Mouse (Mus musculus): ENCODE data around the gene Trim14. TPM values are rescaled to one million over a fixed set of nuclear protein-coding genes. Genes with fewer than 3 reads are reported as not detected.

The Trim14 gene
- polyA plus RNA-seq, 1 experiment from 2014 or later: 0.64 TPM

DNA sequence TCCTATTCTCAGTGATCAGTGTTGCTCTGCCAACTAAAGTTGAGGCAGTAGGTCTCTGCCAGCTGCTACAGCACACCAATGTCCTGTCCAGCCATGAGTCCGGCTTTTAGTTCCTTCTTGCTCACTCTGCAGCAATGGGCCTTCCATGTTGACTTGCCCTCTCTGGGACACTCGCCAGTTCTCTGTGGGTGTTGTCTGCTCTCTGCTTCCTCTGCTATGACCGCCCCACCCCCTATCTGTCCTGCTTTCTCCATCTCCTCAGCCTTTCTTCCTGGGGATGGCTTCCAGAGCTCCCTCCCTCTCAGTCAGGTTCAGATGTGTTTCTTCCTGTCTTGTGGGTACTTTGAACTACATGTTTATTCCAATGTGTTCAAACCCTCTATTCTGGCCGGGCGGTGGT, 48.6 kb downstream of the Trim14 start:
- Histone ChIP-seq H3K36me3 (replicated peaks) (peaks cover 8% of the 10 kb centered on the region), H3K27me3 (replicated peaks; ENCODE audit: low read depth, poor library complexity, severe bottlenecking) (no peaks in the 10 kb centered on the region), H3K9me3 (no peaks in the 10 kb centered on the region), H3K27ac (replicated peaks) (no peak overlapping the region), H3K4me1 (peaks cover 24% of the 10 kb centered on the region), H3K4me3 (no peak overlapping the region)
- DNase-seq (ENCODE audit: low spot score): no peak
- 93% methylated on average over 5 of the region's 5 CpGs for WGBS

DNA sequence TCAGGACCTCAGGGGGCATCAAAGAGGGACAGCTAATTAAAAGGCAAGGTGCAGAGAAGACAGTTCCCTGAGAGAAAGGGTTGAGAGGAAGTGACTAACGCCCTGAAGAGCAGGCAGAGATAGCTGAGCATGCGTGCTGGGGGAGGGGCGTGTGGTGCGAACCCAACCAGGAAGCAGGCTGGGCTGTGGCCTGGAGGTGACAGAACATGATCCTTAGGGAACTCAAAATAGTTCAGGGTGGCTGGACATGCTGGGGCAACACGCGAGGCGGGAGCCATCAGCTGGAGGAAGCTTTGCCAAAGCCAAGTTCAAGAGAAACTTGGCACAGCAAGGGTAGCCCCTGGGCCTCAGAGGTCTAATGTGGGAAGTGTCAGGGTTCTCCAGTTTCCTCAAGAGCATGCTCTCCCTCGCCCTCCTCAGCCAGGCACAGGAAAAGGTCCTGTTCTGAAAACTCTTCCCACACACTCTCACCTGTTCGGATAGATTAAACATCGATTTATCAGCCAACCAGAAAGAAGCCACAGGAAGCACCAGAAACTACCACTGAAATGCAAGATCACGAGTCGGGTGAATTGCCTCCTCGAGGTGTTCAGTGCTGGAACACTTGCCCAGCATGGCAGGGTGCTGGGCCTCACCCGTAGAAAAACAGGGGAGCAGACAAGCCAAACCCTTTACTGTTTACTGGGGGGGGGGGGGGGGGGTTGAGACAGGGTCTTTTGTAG, 50.1 kb downstream of the Trim14 start:
- Histone ChIP-seq H3K9me3 (no peaks in the 10 kb centered on the region), H3K4me3 (no peak overlapping the region), H3K36me3 (replicated peaks) (no peaks in the 10 kb centered on the region), H3K27me3 (replicated peaks; ENCODE audit: low read depth, poor library complexity, severe bottlenecking) (no peaks in the 10 kb centered on the region), H3K27ac (replicated peaks) (peak overlapping the region; percentile 30; the same call in 1 of the 2 replicates), H3K4me1 (peaks cover 24% of the 10 kb centered on the region)
- WGBS: 49% methylated on average over 14 of the region's 14 CpGs
- DNase-seq (ENCODE audit: low spot score): no peak

DNA sequence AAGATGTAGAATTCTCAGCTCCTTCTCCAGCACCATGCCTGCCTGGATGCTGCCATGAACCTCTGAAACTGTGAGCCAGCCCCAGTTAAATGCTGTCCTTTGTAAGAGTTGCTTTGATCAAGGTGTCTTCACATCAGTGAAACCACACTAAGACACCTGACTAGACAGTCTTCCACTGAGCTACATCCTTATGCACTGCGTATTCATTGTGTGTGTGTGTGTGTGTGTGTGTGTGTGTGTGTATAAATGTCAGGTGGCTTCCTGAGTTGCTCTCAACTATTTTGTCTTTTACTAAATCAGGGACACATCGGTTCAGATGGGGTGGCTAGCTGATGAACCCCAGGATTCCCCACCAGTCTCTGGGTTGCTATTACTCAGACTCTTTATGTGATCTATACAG, 56.9 kb downstream of the Trim14 start:
- Histone ChIP-seq H3K4me3 (no peak overlapping the region), H3K27me3 (replicated peaks; ENCODE audit: low read depth, poor library complexity, severe bottlenecking) (no peaks in the 10 kb centered on the region), H3K27ac (replicated peaks) (no peak overlapping the region), H3K36me3 (replicated peaks) (peaks cover 53% of the 10 kb centered on the region), H3K4me1 (no peaks in the 10 kb centered on the region), H3K9me3 (no peaks in the 10 kb centered on the region)
- no peak for DNase-seq (ENCODE audit: low spot score)
- 95% methylated on average over 2 of the region's 2 CpGs for WGBS

DNA sequence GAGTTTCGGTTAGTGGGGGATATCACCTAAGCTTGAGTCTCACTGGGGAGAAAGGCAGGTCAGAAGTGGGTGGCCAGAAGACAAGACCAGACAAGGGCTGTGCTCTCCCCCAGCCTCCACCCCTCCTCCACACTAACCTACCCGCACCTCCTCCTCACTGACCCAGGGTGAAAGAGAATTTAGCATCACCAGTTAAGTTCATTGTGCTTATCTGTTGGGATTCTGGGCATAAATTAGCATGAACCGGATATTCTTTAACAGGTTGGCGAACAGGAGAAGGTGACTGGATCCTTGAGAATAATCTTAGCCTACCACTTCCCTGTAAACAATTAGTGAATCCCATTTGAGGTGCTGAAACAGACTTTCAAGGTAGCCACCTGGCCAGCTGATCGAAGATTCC, 60.8 kb downstream of the Trim14 start:
- Histone ChIP-seq H3K27me3 (replicated peaks; ENCODE audit: low read depth, poor library complexity, severe bottlenecking) (no peaks in the 10 kb centered on the region), H3K4me1 (no peaks in the 10 kb centered on the region), H3K36me3 (replicated peaks) (peaks cover 93% of the 10 kb centered on the region), H3K27ac (replicated peaks) (no peak overlapping the region), H3K4me3 (no peak overlapping the region), H3K9me3 (no peaks in the 10 kb centered on the region)
- no peak for DNase-seq (ENCODE audit: low spot score)
- 93% methylated on average over 5 of the region's 5 CpGs for WGBS

DNA sequence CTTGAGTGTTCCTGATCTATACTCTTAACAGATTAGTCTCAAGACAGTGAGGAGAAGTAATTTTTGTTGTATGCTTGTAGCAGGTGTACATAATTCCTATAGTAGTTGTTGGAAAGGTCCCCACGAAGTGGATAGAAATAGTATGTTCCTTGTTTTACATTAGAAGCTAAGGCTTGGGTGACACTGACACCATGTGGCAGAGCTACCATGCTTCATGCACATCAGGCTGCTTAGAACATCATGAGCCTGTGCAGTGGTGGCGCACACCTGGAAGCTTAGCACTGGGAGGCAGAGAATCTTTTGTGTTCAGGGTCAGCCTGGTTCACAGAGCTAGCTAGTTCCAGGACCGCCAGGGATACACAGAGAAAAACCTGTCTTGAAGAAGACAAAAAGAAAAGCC, 70.2 kb downstream of the Trim14 start:
- Histone ChIP-seq H3K4me1 (no peaks in the 10 kb centered on the region), H3K36me3 (replicated peaks) (peaks cover 100% of the 10 kb centered on the region), H3K9me3 (no peaks in the 10 kb centered on the region), H3K27ac (replicated peaks) (no peak overlapping the region), H3K4me3 (no peak overlapping the region), H3K27me3 (replicated peaks; ENCODE audit: low read depth, poor library complexity, severe bottlenecking) (no peaks in the 10 kb centered on the region)
- 92% methylated on average over 3 of the region's 3 CpGs for whole genome bisulfite sequencing
- no peak for DNase-seq (ENCODE audit: low spot score)

DNA sequence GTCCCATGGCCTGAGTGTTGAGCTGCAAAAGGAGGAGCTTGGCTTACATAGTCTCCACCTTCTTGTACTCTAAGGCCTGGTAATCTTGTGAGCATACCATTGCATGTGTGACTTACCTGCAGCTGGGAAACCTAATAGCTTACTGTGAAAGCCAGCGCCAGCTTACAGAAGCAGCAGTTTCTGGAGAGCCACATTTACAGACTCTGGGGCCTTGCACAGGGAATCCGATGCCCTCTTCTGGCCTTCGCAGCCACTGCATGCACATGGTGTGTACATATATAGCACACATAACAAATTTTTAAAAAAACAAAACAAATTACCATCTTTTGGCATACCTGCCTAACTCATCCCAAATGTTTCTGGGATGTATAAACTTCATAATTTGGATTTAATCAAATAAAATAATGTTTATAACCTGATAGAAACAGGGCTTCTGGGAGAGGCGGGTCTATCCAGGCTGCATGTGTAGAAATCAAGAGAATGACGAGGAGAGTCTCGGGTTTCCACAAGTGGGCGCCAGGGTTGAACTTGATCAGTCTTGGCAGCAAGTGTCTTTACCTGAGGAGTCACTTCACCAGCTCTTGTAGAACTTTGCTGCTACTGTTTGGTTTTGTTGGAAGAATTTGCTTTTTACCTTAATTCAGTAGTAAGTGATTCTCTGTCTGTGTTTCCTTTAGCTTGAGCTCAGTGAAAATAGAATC, 72.7 kb downstream of the Trim14 start:
- H3K27me3 ChIP-seq (replicated peaks; ENCODE audit: low read depth, poor library complexity, severe bottlenecking): no peaks in the 10 kb centered on the region
- peak; percentile 46 for DNase-seq (ENCODE audit: low spot score)
- no peaks in the 10 kb centered on the region for H3K4me1 ChIP-seq
- H3K9me3 ChIP-seq: no peaks in the 10 kb centered on the region
- H3K4me3 ChIP-seq: no peak overlapping the region
- H3K27ac ChIP-seq (replicated peaks): no peak overlapping the region
- H3K36me3 ChIP-seq (replicated peaks): peaks cover 95% of the 10 kb centered on the region
- WGBS: 84% methylated on average over 7 of the region's 7 CpGs

DNA sequence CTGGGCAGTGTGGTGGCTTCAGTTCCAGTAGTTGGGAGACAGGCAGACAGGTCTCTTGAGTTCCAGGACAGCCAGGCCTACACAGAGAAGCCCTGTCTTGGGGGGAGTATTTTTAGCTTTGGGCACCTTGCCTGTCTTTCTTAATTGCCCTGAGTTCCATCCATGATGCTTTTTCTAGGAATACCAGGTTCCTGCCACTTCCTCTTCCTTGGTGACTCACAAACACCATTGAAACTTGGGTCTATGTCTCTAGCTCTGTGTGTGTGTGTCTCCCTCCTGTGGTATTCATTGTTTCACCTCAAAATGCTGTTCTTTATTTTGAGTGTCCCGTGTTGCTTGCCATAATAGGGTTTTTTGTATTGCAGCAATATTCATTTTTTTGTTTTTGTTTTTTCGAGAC, 77.5 kb downstream of the Trim14 start:
- WGBS: 95% methylated on average over 2 of the region's 2 CpGs

DNA sequence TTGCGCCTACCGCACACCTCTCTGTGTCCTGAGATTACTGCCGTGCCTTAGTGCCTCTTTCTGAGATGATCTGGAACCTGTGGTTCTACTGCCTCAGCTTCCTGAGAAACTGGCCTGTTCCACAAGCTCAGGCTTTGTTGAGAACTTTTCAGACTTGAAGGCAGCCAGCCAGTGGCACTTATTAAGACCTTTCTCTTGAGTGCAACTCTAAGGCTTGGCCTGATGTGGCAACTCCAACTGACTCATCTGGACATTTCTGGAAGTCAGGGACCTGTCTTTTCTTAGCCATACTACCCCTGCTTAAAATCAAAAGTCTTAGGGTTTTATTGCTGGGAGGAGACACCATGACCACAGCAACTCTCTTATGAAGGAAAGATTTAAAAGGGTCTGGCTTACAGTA, 78.8 kb downstream of the Trim14 start:
- WGBS: 96% methylated on average over 3 of the region's 3 CpGs
- H3K4me3 ChIP-seq: no peak overlapping the region
- no peaks in the 10 kb centered on the region for H3K27me3 ChIP-seq (replicated peaks; ENCODE audit: low read depth, poor library complexity, severe bottlenecking)
- no peaks in the 10 kb centered on the region for H3K9me3 ChIP-seq
- H3K27ac ChIP-seq (replicated peaks): no peak overlapping the region
- H3K36me3 ChIP-seq (replicated peaks): peaks cover 63% of the 10 kb centered on the region
- DNase-seq (ENCODE audit: low spot score): no peak
- peaks cover 44% of the 10 kb centered on the region for H3K4me1 ChIP-seq

More for the DNA sequence above, 77.5 kb downstream of the Trim14 start:
- Histone ChIP-seq H3K9me3 (no peaks in the 10 kb centered on the region), H3K36me3 (replicated peaks) (peaks cover 73% of the 10 kb centered on the region), H3K4me3 (no peak overlapping the region), H3K4me1 (peaks cover 33% of the 10 kb centered on the region), H3K27ac (replicated peaks) (no peak overlapping the region), H3K27me3 (replicated peaks; ENCODE audit: low read depth, poor library complexity, severe bottlenecking) (no peaks in the 10 kb centered on the region)
- DNase-seq (ENCODE audit: low spot score): no peak

DNA sequence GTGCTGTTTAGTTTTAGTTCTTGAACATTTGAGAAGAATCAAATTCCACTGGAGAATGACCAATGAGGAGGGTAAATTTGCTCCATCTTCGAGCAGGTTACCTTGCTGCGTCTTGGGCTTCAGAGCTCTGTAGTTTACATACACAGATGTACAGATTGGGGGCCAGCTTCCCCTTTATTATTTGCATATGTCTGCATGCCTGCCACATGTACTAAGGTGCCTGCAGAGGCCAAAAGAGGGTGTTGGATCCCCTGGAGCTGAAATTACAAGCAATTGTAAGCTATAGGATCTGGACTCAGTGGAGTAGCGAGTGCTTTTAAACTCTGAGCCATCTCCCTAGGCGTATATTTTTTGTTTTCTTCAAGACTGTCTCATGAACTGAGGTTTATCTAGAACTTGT, 79.2 kb downstream of the Trim14 start:
- Histone ChIP-seq H3K4me3 (no peak overlapping the region), H3K4me1 (peaks cover 44% of the 10 kb centered on the region), H3K36me3 (replicated peaks) (peaks cover 59% of the 10 kb centered on the region), H3K9me3 (no peaks in the 10 kb centered on the region), H3K27ac (replicated peaks) (no peak overlapping the region), H3K27me3 (replicated peaks; ENCODE audit: low read depth, poor library complexity, severe bottlenecking) (no peaks in the 10 kb centered on the region)
- no peak for DNase-seq (ENCODE audit: low spot score)
- WGBS: 90% methylated on average over 4 of the region's 4 CpGs

DNA sequence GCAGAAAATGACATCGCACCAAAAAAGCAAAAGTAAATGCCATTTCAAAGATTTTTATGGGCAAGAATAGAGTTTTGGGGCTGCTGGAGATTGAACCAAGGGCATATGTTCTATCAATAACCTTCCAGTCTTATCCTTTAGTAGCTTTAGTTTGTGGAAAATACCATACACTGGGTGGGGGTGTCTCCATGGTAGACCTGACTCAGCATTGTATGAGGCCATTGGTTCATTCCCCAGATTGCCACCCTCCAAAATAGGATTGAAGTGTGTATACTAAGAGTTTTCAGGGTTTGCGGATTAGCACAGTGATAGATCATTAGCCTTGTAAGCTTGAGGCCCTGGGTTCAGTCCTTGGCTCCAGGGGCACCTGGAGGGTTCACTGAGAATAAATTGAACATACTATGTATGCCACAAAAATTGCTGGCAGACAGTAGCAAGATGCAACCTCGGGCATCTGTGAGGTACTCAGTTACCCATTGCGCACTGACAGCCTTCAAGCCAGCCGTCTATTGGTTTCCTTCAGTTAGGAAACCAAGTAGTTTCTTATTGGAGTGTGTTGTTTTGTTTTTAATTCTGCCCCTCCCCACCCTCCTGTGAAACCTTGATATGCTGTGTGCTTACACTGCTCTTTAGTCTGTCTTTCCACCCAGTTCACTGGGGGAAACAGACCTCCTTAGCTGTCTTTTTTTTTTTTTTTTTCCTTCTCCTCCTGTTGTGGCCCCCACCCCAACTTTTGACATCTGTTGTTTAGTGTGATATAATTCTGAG, 81.7 kb downstream of the Trim14 start:
- peaks cover 34% of the 10 kb centered on the region for H3K36me3 ChIP-seq (replicated peaks)
- H3K9me3 ChIP-seq: no peaks in the 10 kb centered on the region
- H3K27me3 ChIP-seq (replicated peaks; ENCODE audit: low read depth, poor library complexity, severe bottlenecking): no peaks in the 10 kb centered on the region
- peak overlapping the region; percentile 91 for H3K4me3 ChIP-seq
- peaks cover 56% of the 10 kb centered on the region for H3K4me1 ChIP-seq
- no peak for DNase-seq (ENCODE audit: low spot score)
- no peak overlapping the region for H3K27ac ChIP-seq (replicated peaks)
- WGBS: 78% methylated on average over 5 of the region's 5 CpGs

DNA sequence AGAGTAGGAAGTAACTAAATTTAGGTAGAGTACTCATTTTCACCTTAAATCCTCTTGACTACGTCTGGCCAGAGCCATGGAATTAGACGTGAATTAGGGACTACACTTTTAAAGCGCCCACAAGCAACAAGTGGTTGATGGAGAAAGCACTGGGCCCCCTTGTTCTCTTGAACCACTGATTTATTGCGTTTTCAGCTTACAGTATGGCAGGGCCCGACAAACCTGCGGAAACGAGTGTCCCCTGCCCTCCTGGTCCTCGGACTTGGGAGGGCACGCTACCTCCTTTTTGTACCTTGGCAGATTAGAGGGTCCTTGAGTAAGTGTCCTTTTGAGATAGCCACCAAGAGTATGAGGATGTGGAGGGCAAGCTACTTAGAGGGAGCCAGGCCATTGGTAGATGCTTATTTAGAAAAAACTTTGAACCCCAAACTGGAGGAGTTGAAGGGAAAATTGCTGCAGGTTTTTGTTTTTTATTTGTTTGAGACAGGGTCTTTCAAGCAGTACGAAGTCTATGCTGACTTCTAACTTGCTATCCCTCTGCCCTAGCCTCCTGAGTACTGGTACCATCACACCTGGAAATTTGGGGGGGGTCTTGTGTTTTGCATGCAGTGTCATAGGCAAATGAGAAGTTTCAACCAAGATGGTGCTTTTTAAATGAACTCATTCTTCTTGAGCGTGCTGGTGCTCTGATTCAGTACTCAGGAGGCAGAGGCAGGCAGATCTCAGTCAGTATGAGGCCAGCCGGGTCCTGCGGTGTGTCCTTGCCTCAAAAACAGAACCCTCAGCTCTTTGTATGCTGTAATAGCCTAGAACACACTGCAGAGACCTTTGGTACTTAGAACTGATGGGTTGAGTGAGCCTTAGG, 82.9 kb downstream of the Trim14 start:
- WGBS: 40% methylated on average over 13 of the region's 13 CpGs
- H3K27ac ChIP-seq (replicated peaks): peak overlapping the region; percentile 100
- no peaks in the 10 kb centered on the region for H3K9me3 ChIP-seq
- no peaks in the 10 kb centered on the region for H3K27me3 ChIP-seq (replicated peaks; ENCODE audit: low read depth, poor library complexity, severe bottlenecking)
- peaks cover 64% of the 10 kb centered on the region for H3K4me1 ChIP-seq
- H3K4me3 ChIP-seq: peak overlapping the region; percentile 91
- peaks cover 27% of the 10 kb centered on the region for H3K36me3 ChIP-seq (replicated peaks)
- peak; percentile 34 for DNase-seq (ENCODE audit: low spot score)

DNA sequence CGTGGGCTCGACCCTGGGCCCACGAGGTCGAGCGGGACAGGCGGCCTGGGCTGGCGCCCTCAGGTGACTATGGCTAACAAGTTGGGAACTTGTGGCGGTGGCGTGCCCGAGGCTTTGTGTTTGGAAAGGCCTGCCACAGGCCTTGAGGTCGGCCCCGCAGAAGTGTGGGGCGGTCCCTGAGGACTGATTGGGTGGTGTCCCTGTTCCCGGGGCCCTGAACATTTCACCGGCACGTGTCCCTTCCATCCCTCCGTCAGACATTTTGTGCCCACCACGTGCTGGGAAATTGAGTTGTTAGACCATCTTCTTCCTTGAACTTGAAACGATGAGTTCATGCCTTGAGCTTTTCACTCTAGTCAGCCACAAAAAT, 83.5 kb downstream of the Trim14 start:
- Histone ChIP-seq H3K27ac (replicated peaks) (peak overlapping the region; percentile 100), H3K4me1 (peaks cover 64% of the 10 kb centered on the region), H3K9me3 (no peaks in the 10 kb centered on the region), H3K36me3 (replicated peaks) (peaks cover 21% of the 10 kb centered on the region), H3K27me3 (replicated peaks; ENCODE audit: low read depth, poor library complexity, severe bottlenecking) (no peaks in the 10 kb centered on the region), H3K4me3 (peak overlapping the region; percentile 91)
- no peak for DNase-seq (ENCODE audit: low spot score)
- under 1% methylated on average over 19 of the region's 19 CpGs for WGBS

Data from embryonic facial prominence, embryonic 10.5 days (tissue).